Mouse (Mus musculus) hindbrain, embryonic 16.5 days (tissue): ENCODE results near the gene Pde7b. TPM values are rescaled to one million over a fixed set of nuclear protein-coding genes. Genes with fewer than 3 reads are reported as not detected.

Experiments
- ATAC-seq: fragments of 200-750 bp; cut with Nextera tagmentation; 2 replicates; pipeline ENCODE4 v1.8.0; 2017; ENCODE audit warnings: moderate TSS enrichment, moderate library complexity
- H3K27ac ChIP-seq: fragments of 300-500 bp; sonication (generic); 2 replicates; pipeline ENCODE4 v1.5.1; 2014; ENCODE audit warnings: low read depth, mild to moderate bottlenecking, control low read depth, low read length, moderate library complexity
- H3K27me3 ChIP-seq: fragments of 300-500 bp; sonication (generic); replicated peaks from 2 replicates; pipeline ENCODE4 v1.6.1; 2014; ENCODE audit warnings: low read length; ENCODE audit not compliant: control insufficient read depth, insufficient read depth
- H3K36me3 ChIP-seq: fragments of 300-500 bp; sonication (generic); 2 replicates; pipeline ENCODE4 v1.6.1; 2014; ENCODE audit warnings: mild to moderate bottlenecking, low read length, moderate library complexity, mixed read lengths; ENCODE audit not compliant: control insufficient read depth, insufficient read depth
- H3K4me1 ChIP-seq: fragments of 300-500 bp; sonication (generic); 2 replicates; pipeline ENCODE4 v1.6.1; 2014; ENCODE audit warnings: low read depth, low read length; ENCODE audit not compliant: control insufficient read depth, insufficient read depth
- H3K4me2 ChIP-seq: fragments of 300-500 bp; sonication (generic); 2 replicates; pipeline ENCODE4 v1.6.1; 2014; ENCODE audit warnings: mild to moderate bottlenecking, low read length, control low read depth, moderate library complexity
- H3K4me3 ChIP-seq: fragments of 300-500 bp; sonication (generic); 2 replicates; pipeline ENCODE4 v1.5.1; 2014; ENCODE audit warnings: mild to moderate bottlenecking, low read length, control low read depth, moderate library complexity
- H3K9ac ChIP-seq: fragments of 300-500 bp; sonication (generic); 2 replicates; pipeline ENCODE4 v1.6.1; 2014; ENCODE audit warnings: low read depth, mild to moderate bottlenecking, control low read depth, low read length, moderate library complexity
- H3K9me3 ChIP-seq: fragments of 300-500 bp; sonication (generic); 2 replicates; pipeline ENCODE4 v1.6.1; 2014; ENCODE audit warnings: mild to moderate bottlenecking, low read length, moderate library complexity; ENCODE audit not compliant: control insufficient read depth
- WGBS: fragments of 180-500 bp; shearing (Covaris S2); extraction: QIAGEN DNeasy Blood & Tissue Kit; methylation state at CpG from one replicate; pipeline ENCODE4 v1.1.7; 2014; 5-methylcytosine and 5-hydroxymethylcytosine counted together
- polyA plus RNA-seq: library from polyadenylated mRNA; unstranded; fragments of >200 nt; fragmentation: Nextera tagmentation; extraction: Ambion mirVana; gene quantifications from 2 replicates; pipeline ENCODE4 v1.2.1, GENCODE M21; 2015

Gene Pde7b
- polyA plus RNA-seq, 1 experiment from 2014 or later = 2.8 TPM

GRCm38 (mm10) chr10:20379071-20379735 lies 345.7 kb downstream of the Pde7b start:
- WGBS = 72% methylated on average over 9 of the region's 9 CpGs
- no peaks in the 10 kb centered on the region for H3K36me3 ChIP-seq
- no peak overlapping the region for H3K9ac ChIP-seq
- H3K27ac ChIP-seq = no peak overlapping the region
- peaks cover 3% of the 10 kb centered on the region; the same call in 1 of the 2 replicates for H3K4me1 ChIP-seq
- no peak overlapping the region for H3K4me2 ChIP-seq
- H3K27me3 ChIP-seq = no peaks in the 10 kb centered on the region
- H3K9me3 ChIP-seq = no peaks in the 10 kb centered on the region
- no peak for ATAC-seq
- no peak overlapping the region for H3K4me3 ChIP-seq

- Histone ChIP-seq H3K9ac (no peak overlapping the region), H3K4me2 (no peak overlapping the region), H3K36me3 (no peaks in the 10 kb centered on the region), H3K27me3 (no peaks in the 10 kb centered on the region), H3K9me3 (no peaks in the 10 kb centered on the region), H3K4me1 (peaks cover under 1% of the 10 kb centered on the region; the same call in 1 of the 2 replicates), H3K27ac (no peak overlapping the region), H3K4me3 (no peak overlapping the region)
- ATAC-seq = no peak
- WGBS = 91% methylated on average over 9 of the region's 9 CpGs
These were observed 347.3 kb downstream of the Pde7b start for GRCm38 (mm10) chr10:20377621-20378020.

DNA sequence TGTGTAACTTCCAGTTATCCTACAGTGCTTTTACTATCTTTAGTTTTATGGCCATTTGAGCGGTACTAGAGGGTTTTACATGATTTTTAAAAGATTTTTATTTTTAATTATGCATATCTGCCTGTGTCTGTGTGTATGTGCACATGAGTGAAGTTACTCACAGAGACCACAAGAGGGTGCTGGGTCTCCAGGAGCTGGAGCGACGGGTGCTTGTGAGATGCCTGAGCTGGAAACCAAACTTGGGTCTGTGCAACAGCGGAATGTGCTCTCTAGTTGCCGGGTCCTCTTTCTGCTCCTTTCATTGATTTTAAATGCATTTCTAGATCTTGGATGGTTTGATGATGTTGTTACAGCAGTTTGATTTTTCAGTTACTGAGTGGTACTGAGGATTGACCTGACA lies 352.8 kb downstream of the Pde7b start:
- H3K4me1 ChIP-seq = no peaks in the 10 kb centered on the region
- H3K36me3 ChIP-seq = no peaks in the 10 kb centered on the region
- no peak overlapping the region for H3K27ac ChIP-seq
- 92% methylated on average over 5 of the region's 5 CpGs for WGBS
- no peak overlapping the region for H3K9ac ChIP-seq
- ATAC-seq = no peak
- no peaks in the 10 kb centered on the region for H3K9me3 ChIP-seq
- no peak overlapping the region for H3K4me2 ChIP-seq
- H3K4me3 ChIP-seq = no peak overlapping the region
- no peaks in the 10 kb centered on the region for H3K27me3 ChIP-seq

DNA sequence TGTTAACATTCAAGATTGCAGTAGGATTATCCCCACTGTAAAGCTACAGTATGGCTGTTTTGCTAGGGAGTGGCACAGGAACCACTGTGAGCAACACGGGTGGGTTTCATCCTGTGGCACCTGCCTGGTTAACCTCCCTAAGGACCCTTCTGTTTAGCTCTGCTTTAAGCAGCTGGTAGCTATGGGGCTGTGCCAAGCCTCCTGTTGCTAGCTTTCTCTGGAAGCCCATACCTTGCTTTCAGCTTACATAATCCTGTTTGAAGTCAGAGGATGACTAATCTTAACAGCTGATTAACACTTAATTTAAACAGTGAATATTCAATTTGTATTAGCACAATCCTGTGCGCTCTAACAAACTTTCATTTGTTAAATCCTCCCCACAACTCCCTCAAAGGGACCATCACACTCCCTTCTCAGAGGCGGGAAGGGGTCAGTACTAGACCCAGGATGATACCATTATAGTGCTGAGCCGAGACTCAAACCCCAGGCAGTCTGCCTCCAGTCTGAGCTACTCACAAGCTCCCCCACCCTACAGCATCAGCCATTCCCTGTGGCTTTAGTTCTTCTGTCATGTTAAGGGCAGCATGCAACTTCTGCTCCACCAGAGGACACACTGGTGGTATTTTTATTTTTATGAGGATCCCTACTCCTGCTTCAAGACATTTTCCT lies 362.3 kb downstream of the Pde7b start:
- Histone ChIP-seq H3K4me3 (no peak overlapping the region), H3K9me3 (no peaks in the 10 kb centered on the region; the same call in 1 of the 2 replicates), H3K4me2 (no peak overlapping the region), H3K36me3 (no peaks in the 10 kb centered on the region), H3K27ac (no peak overlapping the region), H3K9ac (no peak overlapping the region), H3K4me1 (no peaks in the 10 kb centered on the region), H3K27me3 (no peaks in the 10 kb centered on the region)
- ATAC-seq = peak; percentile 31; the same call in 1 of the 2 replicates
- WGBS = 72% methylated on average over 4 of the region's 4 CpGs

DNA sequence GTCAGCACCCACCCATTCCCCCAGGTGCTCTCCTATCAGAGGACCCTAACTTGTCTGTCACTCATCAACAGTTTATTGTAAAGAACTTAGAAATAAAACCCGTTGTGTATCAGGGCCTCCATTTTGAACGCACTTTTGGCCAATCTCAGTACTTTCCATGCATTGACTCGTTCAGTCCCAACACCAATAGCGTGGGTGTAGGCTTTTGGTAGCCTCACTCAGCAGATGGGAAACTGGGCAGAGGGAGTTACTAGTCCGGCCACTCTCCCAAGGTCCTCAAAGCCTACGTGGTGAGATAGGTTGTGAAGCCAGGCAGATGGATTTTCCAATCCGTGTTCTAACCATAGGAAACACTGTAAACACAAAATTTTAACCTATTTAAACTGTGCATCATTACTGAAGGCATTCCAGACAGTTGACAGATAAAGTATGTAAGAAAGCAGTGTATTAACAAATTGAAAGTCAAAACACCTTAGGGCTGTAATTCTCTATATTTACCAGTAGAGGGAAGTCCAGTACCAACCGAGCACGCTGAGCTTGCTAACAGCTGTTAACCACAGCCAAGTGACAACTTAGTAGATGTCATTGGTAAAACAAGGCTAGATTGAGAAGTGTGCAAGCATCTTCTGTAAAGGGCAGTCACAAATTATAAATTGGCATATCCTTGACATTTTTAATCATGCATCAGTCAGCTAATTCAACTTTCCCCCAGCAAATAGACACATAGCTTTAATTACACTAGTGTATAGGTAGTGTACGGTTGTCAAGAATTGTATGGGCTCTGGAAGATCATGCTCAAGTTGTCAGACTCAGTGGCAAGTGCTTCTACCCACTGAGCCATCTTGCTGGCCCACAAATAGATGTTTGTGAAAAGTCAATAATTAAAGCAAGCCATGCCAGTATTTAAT lies 363.1 kb downstream of the Pde7b start:
- Histone ChIP-seq H3K27ac (no peak overlapping the region), H3K27me3 (no peaks in the 10 kb centered on the region), H3K4me1 (no peaks in the 10 kb centered on the region), H3K36me3 (no peaks in the 10 kb centered on the region), H3K9ac (no peak overlapping the region), H3K9me3 (no peaks in the 10 kb centered on the region), H3K4me2 (no peak overlapping the region), H3K4me3 (no peak overlapping the region)
- WGBS = 62% methylated on average over 10 of the region's 10 CpGs
- ATAC-seq = peak; percentile 81

DNA sequence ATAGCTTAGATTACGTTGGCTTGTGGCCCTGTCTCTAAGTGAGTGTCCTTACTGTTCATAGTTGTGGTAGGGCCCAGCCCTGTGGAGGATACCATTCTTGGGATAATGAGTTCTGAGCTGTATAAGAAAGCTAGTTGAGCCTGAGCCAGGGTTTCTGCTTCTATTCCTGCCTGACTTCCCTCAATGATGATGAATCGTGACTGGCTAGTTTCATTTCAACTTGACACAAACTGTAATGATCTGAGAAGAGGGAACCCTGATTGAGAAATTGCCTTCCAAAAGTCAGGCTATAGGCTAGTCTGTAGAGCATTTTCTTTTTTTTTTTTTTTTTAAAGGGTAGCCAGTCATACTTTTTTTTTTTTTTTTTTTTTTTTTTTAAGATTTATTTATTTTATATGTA lies 376.0 kb downstream of the Pde7b start:
- Histone ChIP-seq H3K4me3 (no peak overlapping the region), H3K27ac (no peak overlapping the region), H3K4me1 (peaks cover 5% of the 10 kb centered on the region), H3K4me2 (no peak overlapping the region), H3K9me3 (no peaks in the 10 kb centered on the region), H3K27me3 (no peaks in the 10 kb centered on the region), H3K9ac (no peak overlapping the region), H3K36me3 (peaks cover 13% of the 10 kb centered on the region)
- ATAC-seq = no peak
- 90% methylated on average over 2 of the region's 2 CpGs for WGBS

Other genes starting within 250 kb of the Pde7b start
- gene Ahi1, start 227.5 kb upstream of the Pde7b start, polyA plus RNA-seq = 122 and 123 TPM in 2 replicates